Mouse (Mus musculus): Measurements from ENCODE around the gene Scfd2. TPM values are rescaled to one million over a fixed set of nuclear protein-coding genes. Genes with fewer than 3 reads are reported as not detected.

Gene Scfd2
- polyA plus RNA-seq, 1 experiment from 2014 or later = 20.6 TPM

GRCm38 (mm10) chr5:74288206-74288605 is 243.4 kb downstream of the Scfd2 start:
- Histone ChIP-seq H3K9me3 (replicated peaks) (no peaks in the 10 kb centered on the region), H3K9ac (replicated peaks) (no peak overlapping the region), H3K27ac (replicated peaks) (no peak overlapping the region), H3K36me3 (no peaks in the 10 kb centered on the region), H3K4me3 (replicated peaks) (no peak overlapping the region), H3K27me3 (replicated peaks) (no peaks in the 10 kb centered on the region), H3K4me2 (no peak overlapping the region), H3K4me1 (peaks cover 12% of the 10 kb centered on the region)
- ATAC-seq (ENCODE audit: low FRiP score) = no peak
- 76% methylated on average over 2 of the region's 2 CpGs for WGBS

- Histone ChIP-seq H3K4me2 (no peak overlapping the region), H3K36me3 (no peaks in the 10 kb centered on the region), H3K4me3 (replicated peaks) (no peak overlapping the region), H3K27ac (replicated peaks) (no peak overlapping the region), H3K9ac (replicated peaks) (no peak overlapping the region), H3K4me1 (peaks cover 12% of the 10 kb centered on the region; the same call in 1 of the 2 replicates), H3K9me3 (replicated peaks) (no peaks in the 10 kb centered on the region), H3K27me3 (replicated peaks) (peaks cover 2% of the 10 kb centered on the region; the same call in 1 of the 2 replicates)
- no peak for ATAC-seq (ENCODE audit: low FRiP score)
- 90% methylated on average over 4 of the region's 4 CpGs for WGBS
Measured at GRCm38 (mm10) chr5:74286301-74286700, 245.3 kb downstream of the Scfd2 start.

GRCm38 (mm10) chr5:74285764-74286163 is 245.8 kb downstream of the Scfd2 start:
- ATAC-seq (ENCODE audit: low FRiP score) = no peak
- Histone ChIP-seq H3K4me3 (replicated peaks) (no peak overlapping the region), H3K9me3 (replicated peaks) (no peaks in the 10 kb centered on the region), H3K9ac (replicated peaks) (no peak overlapping the region), H3K27me3 (replicated peaks) (peaks cover 2% of the 10 kb centered on the region; the same call in 1 of the 2 replicates), H3K4me2 (no peak overlapping the region), H3K36me3 (no peaks in the 10 kb centered on the region), H3K27ac (replicated peaks) (no peak overlapping the region), H3K4me1 (peaks cover 12% of the 10 kb centered on the region; the same call in 1 of the 2 replicates)
- 49% methylated on average over 7 of the region's 7 CpGs for WGBS

- no peak for ATAC-seq (ENCODE audit: low FRiP score)
- Histone ChIP-seq H3K36me3 (no peaks in the 10 kb centered on the region), H3K4me1 (peaks cover 12% of the 10 kb centered on the region; the same call in 1 of the 2 replicates), H3K27me3 (replicated peaks) (peaks cover 2% of the 10 kb centered on the region; the same call in 1 of the 2 replicates), H3K27ac (replicated peaks) (no peak overlapping the region), H3K4me3 (replicated peaks) (no peak overlapping the region), H3K9ac (replicated peaks) (no peak overlapping the region), H3K9me3 (replicated peaks) (no peaks in the 10 kb centered on the region), H3K4me2 (no peak overlapping the region)
- 72% methylated on average over 2 of the region's 2 CpGs for WGBS
Measured at GRCm38 (mm10) chr5:74285289-74285688, 246.3 kb downstream of the Scfd2 start.

GRCm38 (mm10) chr5:74283545-74283944 is 248.0 kb downstream of the Scfd2 start:
- Histone ChIP-seq H3K9ac (replicated peaks) (no peak overlapping the region), H3K4me2 (no peak overlapping the region), H3K27ac (replicated peaks) (no peak overlapping the region), H3K36me3 (no peaks in the 10 kb centered on the region), H3K27me3 (replicated peaks) (peaks cover 6% of the 10 kb centered on the region), H3K9me3 (replicated peaks) (no peaks in the 10 kb centered on the region), H3K4me1 (0 out of 2 replicates have a peak, but pooled peaks cover 6% of the 10 kb centered on the region), H3K4me3 (replicated peaks) (no peak overlapping the region)
- ATAC-seq (ENCODE audit: low FRiP score) = no peak
- WGBS = 41% methylated on average over 8 of the region's 8 CpGs

- H3K9me3 ChIP-seq (replicated peaks) = no peaks in the 10 kb centered on the region
- no peak for ATAC-seq (ENCODE audit: low FRiP score)
- WGBS = 80% methylated on average over 8 of the region's 8 CpGs
Measured at GRCm38 (mm10) chr5:74281480-74281879, 250.1 kb downstream of the Scfd2 start.

GRCm38 (mm10) chr5:74279673-74280072 is 251.9 kb downstream of the Scfd2 start:
- WGBS = 81% methylated on average over 7 of the region's 7 CpGs
- no peak overlapping the region for H3K4me3 ChIP-seq (replicated peaks)
- no peaks in the 10 kb centered on the region for H3K36me3 ChIP-seq
- ATAC-seq (ENCODE audit: low FRiP score) = no peak
- H3K4me2 ChIP-seq = no peak overlapping the region
- peaks cover 9% of the 10 kb centered on the region for H3K4me1 ChIP-seq
- no peaks in the 10 kb centered on the region for H3K9me3 ChIP-seq (replicated peaks)
- peaks cover 8% of the 10 kb centered on the region for H3K27me3 ChIP-seq (replicated peaks)
- H3K27ac ChIP-seq (replicated peaks) = no peak overlapping the region
- no peak overlapping the region for H3K9ac ChIP-seq (replicated peaks)

More at GRCm38 (mm10) chr5:74281480-74281879, 250.1 kb downstream of the Scfd2 start:
- Histone ChIP-seq H3K27me3 (replicated peaks) (peaks cover 8% of the 10 kb centered on the region), H3K4me3 (replicated peaks) (no peak overlapping the region), H3K27ac (replicated peaks) (no peak overlapping the region), H3K4me1 (peaks cover 9% of the 10 kb centered on the region), H3K9ac (replicated peaks) (no peak overlapping the region), H3K36me3 (no peaks in the 10 kb centered on the region), H3K4me2 (no peak overlapping the region)

- Histone ChIP-seq H3K4me3 (replicated peaks) (no peak overlapping the region), H3K27me3 (replicated peaks) (peaks cover 8% of the 10 kb centered on the region), H3K27ac (replicated peaks) (no peak overlapping the region), H3K9me3 (replicated peaks) (no peaks in the 10 kb centered on the region), H3K4me1 (peaks cover 9% of the 10 kb centered on the region), H3K4me2 (no peak overlapping the region), H3K36me3 (no peaks in the 10 kb centered on the region), H3K9ac (replicated peaks) (no peak overlapping the region)
- WGBS = 82% methylated on average over 7 of the region's 7 CpGs
- ATAC-seq (ENCODE audit: low FRiP score) = no peak
Measured at GRCm38 (mm10) chr5:74278428-74278827, 253.1 kb downstream of the Scfd2 start.

- WGBS = 1% methylated on average over 3 of the region's 3 CpGs
- Histone ChIP-seq H3K27ac (replicated peaks) (no peak overlapping the region), H3K36me3 (no peaks in the 10 kb centered on the region), H3K4me3 (replicated peaks) (no peak overlapping the region), H3K9me3 (replicated peaks) (no peaks in the 10 kb centered on the region), H3K27me3 (replicated peaks) (peaks cover 6% of the 10 kb centered on the region), H3K9ac (replicated peaks) (no peak overlapping the region), H3K4me1 (peaks cover 9% of the 10 kb centered on the region), H3K4me2 (no peak overlapping the region)
- ATAC-seq (ENCODE audit: low FRiP score) = peak; percentile 88
Measured at GRCm38 (mm10) chr5:74277712-74278111, 253.8 kb downstream of the Scfd2 start.

GRCm38 (mm10) chr5:74277216-74277615 is 254.3 kb downstream of the Scfd2 start:
- WGBS = 70% methylated on average over 5 of the region's 5 CpGs
- no peaks in the 10 kb centered on the region for H3K9me3 ChIP-seq (replicated peaks)
- no peak overlapping the region for H3K9ac ChIP-seq (replicated peaks)
- H3K27ac ChIP-seq (replicated peaks) = no peak overlapping the region
- peaks cover 9% of the 10 kb centered on the region for H3K4me1 ChIP-seq
- no peak overlapping the region for H3K4me3 ChIP-seq (replicated peaks)
- peak; percentile 68 for ATAC-seq (ENCODE audit: low FRiP score)
- H3K27me3 ChIP-seq (replicated peaks) = peaks cover 5% of the 10 kb centered on the region; the same call in 1 of the 2 replicates
- H3K4me2 ChIP-seq = no peak overlapping the region
- H3K36me3 ChIP-seq = no peaks in the 10 kb centered on the region

GRCm38 (mm10) chr5:74273313-74273712 is 258.2 kb downstream of the Scfd2 start:
- Histone ChIP-seq H3K27ac (replicated peaks) (no peak overlapping the region), H3K36me3 (no peaks in the 10 kb centered on the region), H3K4me2 (no peak overlapping the region), H3K9ac (replicated peaks) (no peak overlapping the region), H3K9me3 (replicated peaks) (no peaks in the 10 kb centered on the region), H3K27me3 (replicated peaks) (0 out of 2 replicates have a peak, but pooled peaks cover under 1% of the 10 kb centered on the region), H3K4me1 (peaks cover 9% of the 10 kb centered on the region), H3K4me3 (replicated peaks) (no peak overlapping the region)
- no peak for ATAC-seq (ENCODE audit: low FRiP score)
- WGBS = 85% methylated on average over 3 of the region's 3 CpGs

GRCm38 (mm10) chr5:74267736-74268369 is 263.7 kb downstream of the Scfd2 start:
- WGBS = 51% methylated on average over 5 of the region's 5 CpGs
- Histone ChIP-seq H3K4me3 (replicated peaks) (no peak overlapping the region), H3K4me2 (no peak overlapping the region), H3K27ac (replicated peaks) (no peak overlapping the region), H3K36me3 (no peaks in the 10 kb centered on the region), H3K27me3 (replicated peaks) (no peaks in the 10 kb centered on the region), H3K9me3 (replicated peaks) (no peaks in the 10 kb centered on the region), H3K9ac (replicated peaks) (no peak overlapping the region), H3K4me1 (no peaks in the 10 kb centered on the region; the same call in 1 of the 2 replicates)
- ATAC-seq (ENCODE audit: low FRiP score) = no peak
